Comparison of ENCODE assay signal across 8 mouse cellular contexts in the genomic region with DNA sequence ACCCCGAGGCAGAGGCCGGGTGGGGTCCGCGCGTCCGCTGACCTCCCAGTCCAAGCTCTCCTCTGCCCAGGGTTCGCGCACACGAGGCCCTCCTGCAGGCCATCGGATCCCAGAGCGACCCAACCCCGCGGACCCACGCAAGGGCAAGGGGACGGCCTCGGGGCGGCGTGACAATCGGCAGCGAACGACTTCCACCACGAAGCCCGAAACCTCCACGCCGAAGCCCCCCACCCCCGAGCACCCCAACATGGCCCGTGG. TPM values are rescaled to one million over a fixed set of nuclear protein-coding genes. Genes with fewer than 3 reads are reported as not detected.
A peak's percentile ranks its signal among the peaks of the same experiment; 100 is the strongest.
DNase-seq lines count a peak whose midpoint lies in the region; ATAC-seq and TF ChIP-seq lines count a peak whose summit lies in the region.

No protein-coding gene starts in this region.

- peaks cover 3% of the 10 kb centered on the region; the same call in 1 of the 2 replicates for H3K27me3 ChIP-seq in heart, embryonic 12.5 days (replicated peaks)
- no peaks in the 10 kb centered on the region for H3K27me3 ChIP-seq in MEL (ENCODE audit: control insufficient read depth in 1 of 2, insufficient read depth in 2 of 2, low read length in 2 of 2)
- H3K27me3 ChIP-seq in liver, postnatal 0 days (ENCODE audit: insufficient read depth, low read length), result peaks cover 19% of the 10 kb centered on the region; the same call in 1 of the 2 replicates

- peaks cover 39% of the 10 kb centered on the region for H3K4me1 ChIP-seq in heart, embryonic 12.5 days (replicated peaks)
- peaks cover 29 to 46% of the 10 kb centered on the region in 2 experiments for H3K4me1 ChIP-seq in MEL (ENCODE audit: control insufficient read depth in 1 of 2, insufficient read depth in 2 of 2, low read length in 2 of 2)
- H3K4me1 ChIP-seq in liver, postnatal 0 days (ENCODE audit: insufficient read depth), result peaks cover 12% of the 10 kb centered on the region

- H3K9me3 ChIP-seq in heart, embryonic 12.5 days (replicated peaks), result no peaks in the 10 kb centered on the region
- H3K9me3 ChIP-seq in MEL (replicated peaks; ENCODE audit: insufficient read depth, low read length), result no peaks in the 10 kb centered on the region
- 0 out of 2 replicates have a peak, but pooled peaks cover 2% of the 10 kb centered on the region for H3K9me3 ChIP-seq in liver, postnatal 0 days (ENCODE audit: low read length)

- WGBS in heart, embryonic 12.5 days, result 10% methylated on average over 27 of the region's 27 CpGs
- WGBS in liver, postnatal 0 days (ENCODE audit: insufficient replicate concordance), result 12% methylated on average over 27 of the region's 27 CpGs

- no peak for DNase-seq in heart, postnatal 14 days
- no peak for DNase-seq in MEL (ENCODE audit: low read depth, low spot score)
- no peak for DNase-seq in liver, postnatal 0 days
- no peak for DNase-seq in left cerebral cortex, adult 8-10 months (ENCODE audit: low spot score in 2 of 2)
- no peak for DNase-seq in cerebellum, adult 9-10 months

- peak overlapping the region; percentile 80; the same call in 1 of the 2 replicates for H3K27ac ChIP-seq in heart, embryonic 12.5 days (ENCODE audit: poor library complexity, severe bottlenecking)
- H3K27ac ChIP-seq in MEL (ENCODE audit: control insufficient read depth, low read depth, low read length), result peak overlapping the region; percentile 25
- peak overlapping the region; percentile 78 for H3K27ac ChIP-seq in liver, postnatal 0 days (ENCODE audit: low read depth)

- no peak for TF ChIP-seq RAD21 in MEL (IDR thresholded peaks at IDR 0.05; ENCODE audit: low read depth, low read length)

- peak overlapping the region; percentile 84 for H3K4me2 ChIP-seq in heart, embryonic 12.5 days
- H3K4me2 ChIP-seq in liver, postnatal 0 days (ENCODE audit: low read depth, low read length), result peak overlapping the region; percentile 79

- TF ChIP-seq CTCF in MEL (IDR thresholded peaks at IDR 0.05 in 2 of 3, conservative IDR thresholded peaks at IDR 0.05 in 1 of 3; ENCODE audit: control insufficient read depth in 1 of 3, insufficient read depth in 1 of 3, low read depth in 2 of 3, low read length in 3 of 3, poor library complexity in 1 of 3, severe bottlenecking in 1 of 3), result no peak
- no peak for TF ChIP-seq CTCF in liver, postnatal 0 days (IDR thresholded peaks at IDR 0.05; ENCODE audit: low read depth)

- no peaks in the 10 kb centered on the region for H3K36me3 ChIP-seq in heart, embryonic 12.5 days
- peaks cover 0 to 42% of the 10 kb centered on the region in 2 experiments; a peak in 2 of 4 replicates for H3K36me3 ChIP-seq in MEL (ENCODE audit: control insufficient read depth in 1 of 2, insufficient read depth in 2 of 2, low read length in 2 of 2)
- no peaks in the 10 kb centered on the region for H3K36me3 ChIP-seq in liver, postnatal 0 days (replicated peaks; ENCODE audit: insufficient read depth, low read length)

- peak; percentile 52 for ATAC-seq in heart, embryonic 12.5 days (ENCODE audit: insufficient number of reproducible peaks, low FRiP score)
- ATAC-seq in granulocyte monocyte progenitor cell, adult 5-6 weeks (replicated peaks; ENCODE audit: poor library complexity, severe bottlenecking), result peak; percentile 5; the same call in 1 of the 2 replicates
- ATAC-seq in liver, postnatal 0 days, result peak; percentile 20; the same call in 1 of the 2 replicates
- ATAC-seq in activated CD4-positive, CD25-positive, alpha-beta regulatory T cell, adult 4 months, result no peak

- TF ChIP-seq EP300 in MEL (IDR thresholded peaks at IDR 0.05; ENCODE audit: low read depth in 1 of 2, low read length in 2 of 2), result no peak; a peak in 1 of 4 replicates
- TF ChIP-seq EP300 in liver, postnatal 0 days (IDR thresholded peaks at IDR 0.05; ENCODE audit: low read depth), result no peak

- peak overlapping the region; percentile 75 for H3K9ac ChIP-seq in heart, embryonic 12.5 days
- H3K9ac ChIP-seq in MEL (ENCODE audit: control insufficient read depth, low read depth, low read length, poor library complexity, severe bottlenecking), result peak overlapping the region; percentile 95
- peak overlapping the region; percentile 82 for H3K9ac ChIP-seq in liver, postnatal 0 days (replicated peaks)

- H3K79me2 ChIP-seq in MEL (ENCODE audit: control insufficient read depth, insufficient read depth, low read length, poor library complexity), result peaks cover 28% of the 10 kb centered on the region

- TF ChIP-seq POLR2A in MEL (IDR thresholded peaks at IDR 0.05; ENCODE audit: control insufficient read depth in 1 of 2, insufficient read depth in 1 of 2, low read depth in 1 of 2, low read length in 2 of 2, poor library complexity in 1 of 2), result no peak

- intact Hi-C loops in heart, postnatal 14 days (cut with DNase I), result no loop called here

- peak overlapping the region; percentile 70 for H3K4me3 ChIP-seq in heart, embryonic 12.5 days
- H3K4me3 ChIP-seq in MEL (ENCODE audit: control insufficient read depth in 1 of 2, insufficient read depth in 1 of 2, low read depth in 2 of 2, low read length in 2 of 2), result peak overlapping the region; percentile 78 to 86
- H3K4me3 ChIP-seq in liver, postnatal 0 days (ENCODE audit: low read depth, low read length), result peak overlapping the region; percentile 82

TF ChIP-seq in MEL, 35 proteins besides CTCF, POLR2A, EP300 and RAD21:
- TF ChIP-seq GABPA (IDR thresholded peaks at IDR 0.05; ENCODE audit: low read depth, low read length) (no peak), MAX (IDR thresholded peaks at IDR 0.05; ENCODE audit: low read length) (0 out of 2 replicates have a peak, but pooled peaks have one; percentile 14)

RNA-seq across cellular contexts. Expression of a gene that starts 0.3 kb away (rescaled TPM):
- 29.0 and 31.1 TPM in 2 replicates for polyA plus RNA-seq in heart, embryonic 12.5 days (2016; fragmentation: Nextera tagmentation; extraction: Ambion mirVana)
- total RNA-seq in heart, postnatal 14 days (2021), result 10 to 100 TPM; 48.2 to 51.7 TPM
- 7.5 and 10.9 TPM in 2 replicates for total RNA-seq in MEL (2012; rRNA removed)
- 10 to 100 TPM in 1 of 2 experiments, not detected in 1; 13.0 TPM for polyA plus RNA-seq in MEL (2012; ENCODE audit: insufficient read depth in 1 of 2, insufficient read length in 2 of 2, low read depth in 1 of 2, low replicate concordance in 2 of 2, missing spikeins in 1 of 2)
- 0.45 and 0.82 TPM in 2 replicates for total RNA-seq in granulocyte monocyte progenitor cell, adult 5-6 weeks (2014; fragmentation: Nextera tagmentation)
- total RNA-seq in granulocyte monocyte progenitor cell, adult 5-6 weeks (2017), result 0.05 and 3.0 TPM in 2 replicates
- 6.0 and 6.8 TPM in 2 replicates for polyA plus RNA-seq in liver, postnatal 0 days (2015; fragmentation: Nextera tagmentation; extraction: Ambion mirVana)
- 1 to 10 TPM; 3.3 to 3.9 TPM for polyA plus RNA-seq in activated CD4-positive, CD25-positive, alpha-beta regulatory T cell, adult 4 months (2017; shearing (Covaris generic))
- 10 to 100 TPM; 34.6 to 42.9 (median 38.1) TPM for total RNA-seq in left cerebral cortex, adult 8-10 months (2022)

RNA-seq across cellular contexts. Expression of a gene that starts 35.3 kb away (rescaled TPM):
- 99.5 and 101 TPM in 2 replicates for polyA plus RNA-seq in heart, embryonic 12.5 days (2016; fragmentation: Nextera tagmentation; extraction: Ambion mirVana)
- total RNA-seq in heart, postnatal 14 days (2021), result 10 to 100 TPM; 32.7 to 34.7 TPM
- total RNA-seq in MEL (2012; rRNA removed), result 209 and 217 TPM in 2 replicates
- 100 to 1,000 TPM in 1 of 2 experiments, not detected in 1; 182 TPM for polyA plus RNA-seq in MEL (2012; ENCODE audit: insufficient read depth in 1 of 2, insufficient read length in 2 of 2, low read depth in 1 of 2, low replicate concordance in 2 of 2, missing spikeins in 1 of 2)
- 76.8 and 87.4 TPM in 2 replicates for total RNA-seq in granulocyte monocyte progenitor cell, adult 5-6 weeks (2014; fragmentation: Nextera tagmentation)
- 96.0 and 107 TPM in 2 replicates for total RNA-seq in granulocyte monocyte progenitor cell, adult 5-6 weeks (2017)
- 72.1 and 75.4 TPM in 2 replicates for polyA plus RNA-seq in liver, postnatal 0 days (2015; fragmentation: Nextera tagmentation; extraction: Ambion mirVana)
- polyA plus RNA-seq in activated CD4-positive, CD25-positive, alpha-beta regulatory T cell, adult 4 months (2017; shearing (Covaris generic)), result 100 to 1,000 TPM; 123 to 134 TPM
- total RNA-seq in left cerebral cortex, adult 8-10 months (2022), result 10 to 100 TPM; 52.9 to 61.1 (median 53.4) TPM

RNA-seq across cellular contexts. Expression of a gene that starts 37.3 kb away (rescaled TPM):
- polyA plus RNA-seq in heart, embryonic 12.5 days (2016; fragmentation: Nextera tagmentation; extraction: Ambion mirVana), result 0.20 TPM in 1 of 2 replicates, not detected in the other
- total RNA-seq in heart, postnatal 14 days (2021), result under 1 TPM; 0.14 to 0.27 TPM
- 8.3 and 11.9 TPM in 2 replicates for total RNA-seq in MEL (2012; rRNA removed)
- polyA plus RNA-seq in MEL (2012; ENCODE audit: insufficient read depth in 1 of 2, insufficient read length in 2 of 2, low read depth in 1 of 2, low replicate concordance in 2 of 2, missing spikeins in 1 of 2), result 1 to 10 TPM in 1 of 2 experiments, not detected in 1; 8.8 TPM
- total RNA-seq in granulocyte monocyte progenitor cell, adult 5-6 weeks (2014; fragmentation: Nextera tagmentation), result not detected in 2 replicates
- not detected in 2 replicates for total RNA-seq in granulocyte monocyte progenitor cell, adult 5-6 weeks (2017)
- polyA plus RNA-seq in liver, postnatal 0 days (2015; fragmentation: Nextera tagmentation; extraction: Ambion mirVana), result 0.12 and 0.13 TPM in 2 replicates
- 10 to 100 TPM; 52.6 to 55.5 TPM for polyA plus RNA-seq in activated CD4-positive, CD25-positive, alpha-beta regulatory T cell, adult 4 months (2017; shearing (Covaris generic))
- total RNA-seq in left cerebral cortex, adult 8-10 months (2022), result 100 to 1,000 TPM; 111 to 132 (median 117) TPM

Comparison
In these comparisons a context has a peak if more than half of its experiments do, and no peak if none do; other contexts are left out.
1. H3K27ac ChIP-seq: peak in every context shown above with its lines; median percentile 80 in heart, embryonic 12.5 days; 78 in liver, postnatal 0 days; 25 in MEL.